Mouse (Mus musculus): ENCODE data around the gene Srcap. TPM values are rescaled to one million over a fixed set of nuclear protein-coding genes. Genes with fewer than 3 reads are reported as not detected.

Srcap gene
- polyA plus RNA-seq, 1 experiment, result 24.1 TPM

- H3K36me3 ChIP-seq (ENCODE audit: control insufficient read depth, insufficient read depth), result peaks cover 20% of the 10 kb centered on the region
- no peaks in the 10 kb centered on the region for H3K79me2 ChIP-seq (ENCODE audit: control insufficient read depth, insufficient read depth)
- H3ac ChIP-seq (ENCODE audit: control insufficient read depth, insufficient read length, low read depth), result no peak overlapping the region
- no peaks in the 10 kb centered on the region for H3K79me3 ChIP-seq (ENCODE audit: low read depth)
- no peak overlapping the region for H3K4me3 ChIP-seq (ENCODE audit: insufficient read depth, poor library complexity, severe bottlenecking)
- no peak for TF ChIP-seq CTCF (IDR thresholded peaks at IDR 0.05; ENCODE audit: control insufficient read depth, insufficient read depth, insufficient read length)
- TF ChIP-seq MAX (IDR thresholded peaks at IDR 0.05), result no peak
- H3K27me3 ChIP-seq (ENCODE audit: control insufficient read depth, insufficient read depth, insufficient read length), result no peaks in the 10 kb centered on the region
Measured at GRCm38 (mm10) chr7:127607150-127607549, 95.4 kb downstream of the Srcap start.

Small RNA genes lying within 50 kb of the gene (microRNA-seq; reads per million reads assigned to microRNA genes)
- gene Gm47278 (ENCODE audit: borderline microRNAs expressed) (not detected), gene Mir7060 (ENCODE audit: borderline microRNAs expressed) (0.12 reads per million)

Other genes starting within 250 kb of the Srcap start
- gene Sephs2, start 237.9 kb upstream of the Srcap start, polyA plus RNA-seq (2012; fragmentation: generic; extraction: Trizol), result 41.4 TPM
- gene Itgal, start 215.7 kb upstream of the Srcap start, polyA plus RNA-seq (2012; fragmentation: generic; extraction: Trizol), result 0.07 TPM
- 17.5 TPM for gene Zfp768, start 166.4 kb upstream of the Srcap start, polyA plus RNA-seq (2012; fragmentation: generic; extraction: Trizol)
- 5.1 TPM for gene Zfp747, start 135.9 kb upstream of the Srcap start, polyA plus RNA-seq (2012; fragmentation: generic; extraction: Trizol)
- gene 9130019O22Rik, start 124.8 kb upstream of the Srcap start, polyA plus RNA-seq (2012; fragmentation: generic; extraction: Trizol), result 0.32 TPM
- 2.9 TPM for gene E430018J23Rik, start 118.4 kb upstream of the Srcap start, polyA plus RNA-seq (2012; fragmentation: generic; extraction: Trizol)
- gene Zfp764, start 105.2 kb upstream of the Srcap start, polyA plus RNA-seq (2012; fragmentation: generic; extraction: Trizol), result 1.9 TPM
- 8.2 TPM for gene Zfp688, start 89.9 kb upstream of the Srcap start, polyA plus RNA-seq (2012; fragmentation: generic; extraction: Trizol)
- gene Zfp689, start 62.8 kb upstream of the Srcap start, polyA plus RNA-seq (2012; fragmentation: generic; extraction: Trizol), result 3.7 TPM
- 28.6 TPM for gene Prr14, start 52.4 kb upstream of the Srcap start, polyA plus RNA-seq (2012; fragmentation: generic; extraction: Trizol)
- gene Fbrs, start 32.8 kb upstream of the Srcap start, polyA plus RNA-seq (2012; fragmentation: generic; extraction: Trizol), result 20.9 TPM
- 14.9 TPM for gene Gm42715, start 7.6 kb downstream of the Srcap start, polyA plus RNA-seq (2012; fragmentation: generic; extraction: Trizol)
- gene Tmem265, start 49.4 kb downstream of the Srcap start, polyA plus RNA-seq (2012; fragmentation: generic; extraction: Trizol), result not detected
- gene Phkg2, start 61.4 kb downstream of the Srcap start, polyA plus RNA-seq (2012; fragmentation: generic; extraction: Trizol), result 21.1 TPM
- 4.2 TPM for gene Ccdc189, start 76.6 kb downstream of the Srcap start, polyA plus RNA-seq (2012; fragmentation: generic; extraction: Trizol)
- gene Rnf40, start 76.8 kb downstream of the Srcap start, polyA plus RNA-seq (2012; fragmentation: generic; extraction: Trizol), result 29.7 TPM
- gene Zfp629, start 103.8 kb downstream of the Srcap start, polyA plus RNA-seq (2012; fragmentation: generic; extraction: Trizol), result 5.2 TPM
- gene Bcl7c, start 196.9 kb downstream of the Srcap start, polyA plus RNA-seq (2012; fragmentation: generic; extraction: Trizol), result 132 TPM
- 9.2 TPM for gene Ctf1, start 200.8 kb downstream of the Srcap start, polyA plus RNA-seq (2012; fragmentation: generic; extraction: Trizol)
- 0.13 TPM for gene Ctf2, start 220.2 kb downstream of the Srcap start, polyA plus RNA-seq (2012; fragmentation: generic; extraction: Trizol)
- gene Fbxl19, start 232.6 kb downstream of the Srcap start, polyA plus RNA-seq (2012; fragmentation: generic; extraction: Trizol), result 26.9 TPM

Data from C2C12 (cell line).